Mouse (Mus musculus): ENCODE results near the gene 4930519P11Rik. TPM values are rescaled to one million over a fixed set of nuclear protein-coding genes. Genes with fewer than 3 reads are reported as not detected.

The 4930519P11Rik gene
- polyA plus RNA-seq, 1 experiment from 2014 or later, result 0.19 TPM

DNA sequence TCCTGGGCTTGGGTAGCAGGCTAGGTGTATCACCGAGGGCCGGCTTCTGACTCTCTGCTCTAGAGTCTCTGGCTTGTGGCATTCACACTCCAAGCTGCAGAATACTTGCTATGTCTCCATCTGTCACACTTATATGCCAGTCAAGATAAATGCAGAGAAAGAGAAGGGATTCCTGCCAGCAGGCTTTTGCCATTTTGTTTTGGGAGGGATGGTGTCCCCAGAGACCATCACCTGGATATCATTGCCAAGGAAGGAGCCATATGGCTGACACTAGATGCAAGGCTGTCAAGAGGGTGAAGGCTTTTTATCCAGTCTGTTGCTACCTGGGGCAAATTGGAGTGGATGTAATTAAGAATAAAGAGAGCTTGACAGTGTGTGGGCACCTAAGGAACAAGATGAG lies 22.6 kb upstream of the 4930519P11Rik start:
- no peak for ATAC-seq (ENCODE audit: low read depth)
- no peak overlapping the region for H3K4me3 ChIP-seq (ENCODE audit: low read depth, low read length)
- peaks cover 9% of the 10 kb centered on the region for H3K36me3 ChIP-seq (ENCODE audit: control insufficient read depth, insufficient read depth)
- peaks cover 30% of the 10 kb centered on the region for H3K4me1 ChIP-seq (ENCODE audit: control insufficient read depth, low read depth, low read length)
- no peaks in the 10 kb centered on the region for H3K27me3 ChIP-seq (ENCODE audit: control insufficient read depth, insufficient read depth, low read depth, low read length)
- WGBS (ENCODE audit: insufficient replicate concordance), result 92% methylated on average over 2 of the region's 2 CpGs
- peaks cover 4% of the 10 kb centered on the region for H3K9me3 ChIP-seq (replicated peaks; ENCODE audit: control insufficient read depth, low read length)
- peak overlapping the region; percentile 100 for H3K27ac ChIP-seq (ENCODE audit: low read length)
- no peak overlapping the region; the same call in 1 of the 2 replicates for H3K9ac ChIP-seq (ENCODE audit: low read depth, low read length)
- H3K4me2 ChIP-seq (ENCODE audit: low read depth, low read length), result no peak overlapping the region

DNA sequence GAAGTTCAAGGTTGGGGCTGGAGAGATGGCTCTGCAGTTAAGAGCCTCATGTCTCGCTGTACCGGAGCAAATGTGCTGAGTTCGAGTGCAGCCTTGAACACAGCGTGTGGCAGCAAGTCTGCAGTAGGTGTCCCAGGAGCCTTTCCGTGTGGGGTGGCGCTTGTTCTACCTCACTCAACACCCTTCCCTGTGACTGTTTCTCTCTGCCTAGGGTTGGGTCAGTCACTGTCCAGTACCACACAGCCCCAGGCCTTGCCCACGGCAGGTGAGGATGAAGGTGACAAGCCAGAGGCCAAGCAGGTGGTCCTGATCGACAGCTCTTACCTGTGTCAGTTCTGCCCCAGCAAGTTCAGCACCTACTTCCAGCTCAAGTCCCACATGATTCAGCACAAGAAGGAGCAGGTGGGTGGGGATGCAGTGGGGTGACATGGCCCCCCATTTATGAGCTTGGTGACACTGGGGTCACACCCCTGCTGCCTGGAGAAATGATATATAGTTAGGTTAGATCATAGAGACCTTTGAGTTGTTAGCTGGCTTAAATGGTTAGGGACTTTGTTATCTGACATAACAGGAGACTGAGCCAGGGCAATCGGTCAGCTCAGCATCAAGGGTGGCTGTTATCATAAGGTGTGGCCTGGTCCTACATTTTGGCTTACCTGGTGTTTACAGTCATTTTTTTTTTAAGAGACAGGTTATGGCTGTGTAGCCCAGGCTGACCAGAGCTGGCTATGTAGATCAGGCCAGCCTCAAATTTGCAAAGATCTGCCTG lies 20.8 kb upstream of the 4930519P11Rik start:
- Histone ChIP-seq H3K9me3 (replicated peaks; ENCODE audit: control insufficient read depth, low read length) (peaks cover 4% of the 10 kb centered on the region), H3K4me2 (ENCODE audit: low read depth, low read length) (peak overlapping the region; percentile 48), H3K27ac (ENCODE audit: low read length) (peak overlapping the region; percentile 100), H3K4me1 (ENCODE audit: control insufficient read depth, low read depth, low read length) (peaks cover 37% of the 10 kb centered on the region), H3K4me3 (ENCODE audit: low read depth, low read length) (peak overlapping the region; percentile 71), H3K36me3 (ENCODE audit: control insufficient read depth, insufficient read depth) (peaks cover 20% of the 10 kb centered on the region), H3K27me3 (ENCODE audit: control insufficient read depth, insufficient read depth, low read depth, low read length) (no peaks in the 10 kb centered on the region), H3K9ac (ENCODE audit: low read depth, low read length) (peak overlapping the region; percentile 63)
- ATAC-seq (ENCODE audit: low read depth), result peak; percentile 47
- 66% methylated on average over 9 of the region's 9 CpGs for WGBS (ENCODE audit: insufficient replicate concordance)

DNA sequence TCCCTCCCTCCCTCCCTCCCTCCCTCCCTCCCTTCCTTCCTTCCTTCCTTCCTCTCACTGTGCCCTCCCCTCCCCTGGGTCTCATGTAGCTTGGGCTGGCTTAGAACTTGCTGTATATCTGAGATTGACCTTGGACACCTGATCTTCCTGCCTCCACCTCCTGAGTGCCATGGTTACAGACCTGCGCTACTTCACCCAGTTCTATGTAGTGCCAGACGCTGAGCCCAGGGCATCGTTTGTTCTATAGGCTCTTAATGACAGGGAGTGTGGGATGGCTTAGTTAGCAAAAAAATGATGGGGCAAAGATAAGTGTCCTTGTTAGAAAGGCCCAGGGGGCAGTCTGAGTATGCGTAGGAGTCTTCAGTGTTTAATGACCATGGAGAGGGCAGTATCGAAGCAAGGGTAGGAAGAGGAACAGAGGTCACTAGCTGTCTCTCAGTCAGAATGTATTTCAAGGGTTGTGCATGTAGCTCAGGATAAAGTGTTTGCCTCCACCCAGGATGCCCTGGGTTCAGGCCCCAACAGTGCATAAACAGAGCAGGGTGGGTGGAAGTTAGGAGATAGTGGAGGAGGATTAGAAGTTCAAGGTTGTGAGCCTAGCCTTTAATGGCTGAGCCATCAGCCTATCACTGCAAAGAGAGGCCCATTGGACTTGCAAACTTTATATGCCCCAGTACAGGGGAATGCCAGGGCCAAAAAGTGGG lies 20.0 kb upstream of the 4930519P11Rik start:
- Histone ChIP-seq H3K27ac (ENCODE audit: low read length) (peak overlapping the region; percentile 100), H3K9ac (ENCODE audit: low read depth, low read length) (peak overlapping the region; percentile 63), H3K9me3 (replicated peaks; ENCODE audit: control insufficient read depth, low read length) (peaks cover 3% of the 10 kb centered on the region), H3K4me2 (ENCODE audit: low read depth, low read length) (peak overlapping the region; percentile 48), H3K36me3 (ENCODE audit: control insufficient read depth, insufficient read depth) (peaks cover 21% of the 10 kb centered on the region), H3K4me1 (ENCODE audit: control insufficient read depth, low read depth, low read length) (peaks cover 37% of the 10 kb centered on the region), H3K27me3 (ENCODE audit: control insufficient read depth, insufficient read depth, low read depth, low read length) (no peaks in the 10 kb centered on the region), H3K4me3 (ENCODE audit: low read depth, low read length) (peak overlapping the region; percentile 71)
- peak; percentile 43 for ATAC-seq (ENCODE audit: low read depth)
- WGBS (ENCODE audit: insufficient replicate concordance), result 55% methylated on average over 5 of the region's 5 CpGs

DNA sequence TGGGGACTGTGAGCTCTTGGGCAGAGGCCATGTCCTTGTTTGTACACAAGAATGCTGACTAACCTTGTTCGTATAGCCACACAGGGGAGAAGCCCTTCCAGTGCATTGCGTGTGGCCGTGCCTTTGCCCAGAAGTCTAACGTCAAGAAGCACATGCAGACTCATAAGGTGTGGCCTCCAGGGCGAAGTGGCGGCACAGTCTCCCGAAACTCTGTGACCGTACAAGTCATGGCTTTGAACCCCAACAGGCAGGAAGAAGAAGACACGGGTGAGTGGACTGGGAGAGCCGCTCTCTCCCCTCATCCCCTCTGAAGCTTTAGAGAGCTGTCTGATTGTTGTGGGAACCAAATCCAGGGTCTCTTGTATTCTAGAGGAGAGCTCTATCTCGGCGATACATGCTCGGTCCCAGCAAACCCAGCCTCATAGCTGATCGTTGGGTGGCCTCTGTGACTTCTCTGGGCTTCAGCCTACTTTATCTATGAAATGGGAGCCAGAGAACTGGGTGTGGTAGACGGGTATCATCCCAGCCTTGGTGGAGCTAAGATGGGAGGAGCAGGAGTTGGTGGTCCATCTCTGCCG lies 19.1 kb upstream of the 4930519P11Rik start:
- peak overlapping the region; percentile 100 for H3K27ac ChIP-seq (ENCODE audit: low read length)
- H3K9ac ChIP-seq (ENCODE audit: low read depth, low read length), result peak overlapping the region; percentile 76
- no peaks in the 10 kb centered on the region for H3K27me3 ChIP-seq (ENCODE audit: control insufficient read depth, insufficient read depth, low read depth, low read length)
- WGBS (ENCODE audit: insufficient replicate concordance), result 23% methylated on average over 16 of the region's 16 CpGs
- peak overlapping the region; percentile 71 for H3K4me3 ChIP-seq (ENCODE audit: low read depth, low read length)
- peak; percentile 85 for ATAC-seq (ENCODE audit: low read depth)
- no peaks in the 10 kb centered on the region for H3K9me3 ChIP-seq (replicated peaks; ENCODE audit: control insufficient read depth, low read length)
- H3K36me3 ChIP-seq (ENCODE audit: control insufficient read depth, insufficient read depth), result peaks cover 16% of the 10 kb centered on the region
- H3K4me2 ChIP-seq (ENCODE audit: low read depth, low read length), result peak overlapping the region; percentile 48
- H3K4me1 ChIP-seq (ENCODE audit: control insufficient read depth, low read depth, low read length), result peaks cover 37% of the 10 kb centered on the region

DNA sequence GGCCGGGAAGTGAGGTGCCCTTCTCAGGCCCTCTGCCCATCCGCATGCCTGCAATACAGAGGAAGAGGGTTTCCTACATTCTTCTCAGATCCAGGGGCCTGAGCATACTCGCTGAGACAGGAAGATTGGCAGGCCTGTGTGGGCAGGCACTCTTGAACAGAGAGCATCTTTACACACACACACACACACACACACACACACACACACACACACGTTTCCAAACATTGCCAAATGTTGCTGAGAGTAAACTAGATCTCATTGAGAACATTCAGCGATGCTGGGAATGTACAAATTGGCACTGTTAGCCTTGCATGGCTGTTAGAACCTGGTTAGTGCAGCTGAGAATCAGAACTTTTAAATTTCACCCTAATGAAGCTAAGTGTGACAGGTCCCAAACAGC lies 17.3 kb upstream of the 4930519P11Rik start:
- no peak for ATAC-seq (ENCODE audit: low read depth)
- peak overlapping the region; percentile 71 for H3K4me3 ChIP-seq (ENCODE audit: low read depth, low read length)
- peak overlapping the region; percentile 48 for H3K4me2 ChIP-seq (ENCODE audit: low read depth, low read length)
- 76% methylated on average over 5 of the region's 5 CpGs for WGBS (ENCODE audit: insufficient replicate concordance)
- peak overlapping the region; percentile 36 for H3K27ac ChIP-seq (ENCODE audit: low read length)
- H3K4me1 ChIP-seq (ENCODE audit: control insufficient read depth, low read depth, low read length), result peaks cover 33% of the 10 kb centered on the region
- H3K9ac ChIP-seq (ENCODE audit: low read depth, low read length), result peak overlapping the region; percentile 76
- H3K27me3 ChIP-seq (ENCODE audit: control insufficient read depth, insufficient read depth, low read depth, low read length), result no peaks in the 10 kb centered on the region
- peaks cover 16% of the 10 kb centered on the region for H3K36me3 ChIP-seq (ENCODE audit: control insufficient read depth, insufficient read depth)
- no peaks in the 10 kb centered on the region for H3K9me3 ChIP-seq (replicated peaks; ENCODE audit: control insufficient read depth, low read length)

DNA sequence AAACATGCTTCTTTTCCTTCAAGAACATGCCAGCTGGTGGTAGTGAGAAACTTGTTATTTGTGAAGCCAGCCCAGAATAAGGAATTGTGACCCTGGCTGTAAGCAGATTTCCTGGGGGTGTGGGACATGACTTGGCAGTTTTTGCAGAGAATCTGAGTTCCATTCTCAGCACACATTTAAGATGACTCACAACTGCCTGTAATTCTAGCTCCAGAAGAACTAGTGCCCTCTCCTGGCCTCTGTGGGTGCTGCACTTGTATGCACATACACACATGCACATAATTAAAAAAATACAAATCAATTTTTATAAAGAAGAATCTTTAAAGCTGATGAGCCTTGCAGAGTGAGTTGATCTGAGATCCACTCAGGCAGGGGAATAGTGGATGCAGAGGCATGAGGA lies 10.9 kb upstream of the 4930519P11Rik start:
- H3K4me1 ChIP-seq (ENCODE audit: control insufficient read depth, low read depth, low read length), result no peaks in the 10 kb centered on the region
- no peak overlapping the region for H3K27ac ChIP-seq (ENCODE audit: low read length)
- no peak for ATAC-seq (ENCODE audit: low read depth)
- H3K9me3 ChIP-seq (replicated peaks; ENCODE audit: control insufficient read depth, low read length), result 0 out of 2 replicates have a peak, but pooled peaks cover 2% of the 10 kb centered on the region
- no peak overlapping the region for H3K9ac ChIP-seq (ENCODE audit: low read depth, low read length)
- no peaks in the 10 kb centered on the region for H3K27me3 ChIP-seq (ENCODE audit: control insufficient read depth, insufficient read depth, low read depth, low read length)
- peaks cover 6% of the 10 kb centered on the region; the same call in 1 of the 2 replicates for H3K36me3 ChIP-seq (ENCODE audit: control insufficient read depth, insufficient read depth)
- no peak overlapping the region for H3K4me3 ChIP-seq (ENCODE audit: low read depth, low read length)
- no peak overlapping the region for H3K4me2 ChIP-seq (ENCODE audit: low read depth, low read length)

DNA sequence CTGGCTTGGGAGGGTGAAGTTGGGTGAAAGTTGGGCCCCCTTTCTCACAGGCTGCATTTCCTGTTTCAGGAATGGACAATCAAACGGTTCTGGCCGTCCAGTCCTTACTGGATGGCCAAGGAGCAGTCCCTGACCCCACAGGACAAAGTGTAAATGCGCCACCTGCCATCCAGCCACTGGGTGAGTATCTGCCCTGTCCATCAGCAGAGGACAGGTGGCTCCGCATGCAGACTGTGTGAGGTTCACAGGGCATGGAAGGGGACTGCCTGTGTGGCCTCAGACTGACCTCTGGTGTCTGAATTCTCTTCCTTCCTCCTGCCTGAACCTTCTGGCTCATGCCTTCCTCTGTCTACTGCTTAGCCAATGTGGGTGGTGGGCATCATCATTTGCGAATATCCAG lies 8.4 kb upstream of the 4930519P11Rik start:
- H3K4me3 ChIP-seq (ENCODE audit: low read depth, low read length), result no peak overlapping the region
- ATAC-seq (ENCODE audit: low read depth), result peak; percentile 51

DNA sequence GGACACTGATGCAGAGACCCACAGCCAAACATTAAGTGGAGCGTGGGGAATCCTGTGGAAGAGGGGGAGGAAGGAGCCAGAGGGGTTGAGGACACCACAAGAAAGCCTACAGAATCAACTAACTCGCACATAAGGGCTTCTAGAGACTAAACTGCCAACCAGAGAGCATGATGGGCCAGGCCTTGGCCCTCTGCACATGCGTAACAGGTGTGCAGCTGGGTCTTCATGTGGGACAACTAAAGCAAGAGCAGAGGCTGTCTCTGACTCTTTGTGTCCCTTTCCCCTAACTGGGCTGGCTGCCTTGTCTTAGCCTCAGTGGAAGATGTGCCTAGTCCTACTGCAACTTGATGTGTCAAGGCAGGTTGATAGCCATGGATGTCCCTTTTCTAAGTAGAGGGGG lies 3.8 kb upstream of the 4930519P11Rik start:
- H3K36me3 ChIP-seq (ENCODE audit: control insufficient read depth, insufficient read depth), result no peaks in the 10 kb centered on the region
- ATAC-seq (ENCODE audit: low read depth), result no peak
- WGBS (ENCODE audit: insufficient replicate concordance), result 85% methylated on average over 3 of the region's 3 CpGs
- no peaks in the 10 kb centered on the region for H3K27me3 ChIP-seq (ENCODE audit: control insufficient read depth, insufficient read depth, low read depth, low read length)
- no peak overlapping the region for H3K4me2 ChIP-seq (ENCODE audit: low read depth, low read length)
- no peak overlapping the region for H3K27ac ChIP-seq (ENCODE audit: low read length)
- peaks cover 31% of the 10 kb centered on the region for H3K4me1 ChIP-seq (ENCODE audit: control insufficient read depth, low read depth, low read length)
- H3K4me3 ChIP-seq (ENCODE audit: low read depth, low read length), result no peak overlapping the region
- H3K9ac ChIP-seq (ENCODE audit: low read depth, low read length), result no peak overlapping the region
- H3K9me3 ChIP-seq (replicated peaks; ENCODE audit: control insufficient read depth, low read length), result no peaks in the 10 kb centered on the region

More for the DNA sequence above, 8.4 kb upstream of the 4930519P11Rik start:
- Histone ChIP-seq H3K4me2 (ENCODE audit: low read depth, low read length) (no peak overlapping the region), H3K27ac (ENCODE audit: low read length) (no peak overlapping the region), H3K9ac (ENCODE audit: low read depth, low read length) (no peak overlapping the region; the same call in 1 of the 2 replicates), H3K27me3 (ENCODE audit: control insufficient read depth, insufficient read depth, low read depth, low read length) (no peaks in the 10 kb centered on the region), H3K4me1 (ENCODE audit: control insufficient read depth, low read depth, low read length) (no peaks in the 10 kb centered on the region; the same call in 1 of the 2 replicates), H3K9me3 (replicated peaks; ENCODE audit: control insufficient read depth, low read length) (0 out of 2 replicates have a peak, but pooled peaks cover 2% of the 10 kb centered on the region), H3K36me3 (ENCODE audit: control insufficient read depth, insufficient read depth) (no peaks in the 10 kb centered on the region; the same call in 1 of the 2 replicates)
- 60% methylated on average over 5 of the region's 5 CpGs for WGBS (ENCODE audit: insufficient replicate concordance)
